Mouse (Mus musculus) lung, postnatal 0 days (tissue): ENCODE data around the gene Snrpf. TPM values are rescaled to one million over a fixed set of nuclear protein-coding genes. Genes with fewer than 3 reads are reported as not detected.
A peak's percentile ranks its signal among the peaks of the same experiment; 100 is the strongest.
"Not testable (repeated sequence)": the region's sequence is repeated elsewhere in the genome, so short reads cannot be mapped to it uniquely, and the experiment has no call there.

Source experiments
- ATAC-seq: fragments of 200-750 bp; cut with Nextera tagmentation; 2 replicates; pipeline ENCODE4 v1.8.0; 2017; ENCODE audit warnings: moderate library complexity
- DNase-seq: peaks from one replicate; pipeline ENCODE4 v3.0.0-alpha.2; 2016; ENCODE audit warnings: low spot score
- H3K27ac ChIP-seq: fragments of 300-500 bp; sonication (generic); 2 replicates; pipeline ENCODE4 v1.5.1; 2014; ENCODE audit warnings: antibody characterized with exemption, mild to moderate bottlenecking, low read length, mixed read lengths
- H3K27me3 ChIP-seq: fragments of 300-500 bp; sonication (generic); replicated peaks from 2 replicates; pipeline ENCODE4 v1.6.1; 2014; ENCODE audit warnings: low read length, mixed read lengths; ENCODE audit not compliant: insufficient read depth
- H3K36me3 ChIP-seq: fragments of 300-500 bp; sonication (generic); 2 replicates; pipeline ENCODE4 v1.6.1; 2014; ENCODE audit warnings: low read length, mixed read lengths; ENCODE audit not compliant: insufficient read depth
- H3K4me1 ChIP-seq: fragments of 300-500 bp; sonication (generic); 2 replicates; pipeline ENCODE4 v1.6.1; 2014; ENCODE audit warnings: antibody characterized with exemption, low read depth, low read length, mixed read lengths; ENCODE audit not compliant: insufficient read depth
- H3K4me2 ChIP-seq: fragments of 300-500 bp; sonication (generic); replicated peaks from 2 replicates; pipeline ENCODE4 v1.6.1; 2014; ENCODE audit warnings: low read depth, mild to moderate bottlenecking, low read length, moderate library complexity, mixed read lengths
- H3K4me3 ChIP-seq: fragments of 300-500 bp; sonication (generic); 2 replicates; pipeline ENCODE4 v1.5.1; 2014; ENCODE audit warnings: low read depth, low read length
- H3K9ac ChIP-seq: fragments of 300-500 bp; sonication (generic); replicated peaks from 2 replicates; pipeline ENCODE4 v1.6.1; 2014; ENCODE audit warnings: low read depth, mild to moderate bottlenecking
- H3K9me3 ChIP-seq: fragments of 300-500 bp; sonication (generic); 2 replicates; pipeline ENCODE4 v1.6.1; 2016; ENCODE audit warnings: low read length, mixed read lengths
- CTCF ChIP-seq: IDR thresholded peaks from 2 replicates; pipeline ENCODE4 v1.5.1; 2016; ENCODE audit warnings: antibody characterized with exemption, mild to moderate bottlenecking
- EP300 ChIP-seq: IDR thresholded peaks from 2 replicates; pipeline ENCODE4 v1.6.1; 2016; ENCODE audit warnings: antibody characterized with exemption, mild to moderate bottlenecking, control low read depth
- WGBS: fragments of 180-500 bp; shearing (Covaris S2); extraction: QIAGEN DNeasy Blood & Tissue Kit; methylation state at CpG from one replicate; pipeline ENCODE4 v1.1.7; 2014; 5-methylcytosine and 5-hydroxymethylcytosine counted together
- polyA plus RNA-seq: library from polyadenylated mRNA; unstranded; fragments of >200 nt; fragmentation: Nextera tagmentation; extraction: Ambion mirVana; gene quantifications from 2 replicates; pipeline ENCODE4 v1.2.1, GENCODE M21; 2015

The Snrpf gene
- polyA plus RNA-seq, 1 experiment from 2014 or later, result 58.7 TPM

- TF ChIP-seq CTCF (0 out of 2 replicates have a peak, but pooled peaks have one; percentile 5), EP300 (no peak)
- H3K27ac ChIP-seq, result no peak overlapping the region
- ATAC-seq, result no peak
- H3K4me2 ChIP-seq, result no peak overlapping the region
- DNase-seq, result no peak
- no peaks in the 10 kb centered on the region for H3K9me3 ChIP-seq
- 34% methylated on average over 2 of the region's 2 CpGs for WGBS
- H3K4me3 ChIP-seq, result no peak overlapping the region
- H3K36me3 ChIP-seq, result no peaks in the 10 kb centered on the region
- no peaks in the 10 kb centered on the region for H3K4me1 ChIP-seq
- H3K27me3 ChIP-seq, result no peaks in the 10 kb centered on the region
- H3K9ac ChIP-seq, result no peak overlapping the region
Measured at GRCm38 (mm10) chr10:93572209-93572608, 17.3 kb downstream of the Snrpf start.

- ATAC-seq (no peak), DNase-seq (no peak)
- no peak overlapping the region for H3K4me3 ChIP-seq
- no peaks in the 10 kb centered on the region for H3K4me1 ChIP-seq
- WGBS, result 87% methylated on average over 6 of the region's 6 CpGs
- no peaks in the 10 kb centered on the region for H3K36me3 ChIP-seq
- H3K27ac ChIP-seq, result no peak overlapping the region
- TF ChIP-seq EP300 (no peak), CTCF (no peak)
- H3K4me2 ChIP-seq, result no peak overlapping the region
- no peaks in the 10 kb centered on the region for H3K27me3 ChIP-seq
- no peaks in the 10 kb centered on the region for H3K9me3 ChIP-seq
- no peak overlapping the region for H3K9ac ChIP-seq
Measured at GRCm38 (mm10) chr10:93568671-93569070, 20.8 kb downstream of the Snrpf start.

GRCm38 (mm10) chr10:93567841-93568566 is 21.5 kb downstream of the Snrpf start:
- DNase-seq, result no peak
- no peak for ATAC-seq
- 84% methylated on average over 11 of the region's 11 CpGs for WGBS

GRCm38 (mm10) chr10:93567066-93567465 is 22.4 kb downstream of the Snrpf start:
- no peaks in the 10 kb centered on the region for H3K9me3 ChIP-seq
- H3K4me3 ChIP-seq, result no peak overlapping the region
- ATAC-seq, result no peak
- no peak for DNase-seq
- TF ChIP-seq EP300, result no peak
- no peak for TF ChIP-seq CTCF
- no peak overlapping the region for H3K9ac ChIP-seq
- WGBS, result 72% methylated on average over 10 of the region's 10 CpGs
- no peak overlapping the region for H3K4me2 ChIP-seq
- H3K36me3 ChIP-seq, result no peaks in the 10 kb centered on the region
- no peaks in the 10 kb centered on the region for H3K4me1 ChIP-seq
- H3K27me3 ChIP-seq, result no peaks in the 10 kb centered on the region
- H3K27ac ChIP-seq, result no peak overlapping the region

More at GRCm38 (mm10) chr10:93567841-93568566, 21.5 kb downstream of the Snrpf start:
- Histone ChIP-seq H3K4me3 (no peak overlapping the region), H3K4me1 (no peaks in the 10 kb centered on the region), H3K4me2 (no peak overlapping the region), H3K9me3 (no peaks in the 10 kb centered on the region), H3K27me3 (no peaks in the 10 kb centered on the region), H3K27ac (no peak overlapping the region), H3K36me3 (no peaks in the 10 kb centered on the region), H3K9ac (no peak overlapping the region)
- TF ChIP-seq CTCF (peak; percentile 16; the same call in 1 of the 2 replicates), EP300 (no peak)

GRCm38 (mm10) chr10:93564518-93565090 is 24.9 kb downstream of the Snrpf start:
- H3K4me1 ChIP-seq, result no peaks in the 10 kb centered on the region
- H3K27me3 ChIP-seq, result no peaks in the 10 kb centered on the region
- H3K9me3 ChIP-seq, result no peaks in the 10 kb centered on the region
- WGBS, result 72% methylated on average over 14 of the region's 14 CpGs
- H3K36me3 ChIP-seq, result no peaks in the 10 kb centered on the region
- no peak for TF ChIP-seq CTCF
- TF ChIP-seq EP300, result no peak
- DNase-seq (no peak), ATAC-seq (no peak)
- H3K4me2 ChIP-seq, result no peak overlapping the region
- H3K4me3 ChIP-seq, result no peak overlapping the region
- H3K27ac ChIP-seq, result no peak overlapping the region
- H3K9ac ChIP-seq, result no peak overlapping the region

- no peak for TF ChIP-seq EP300
- no peak for TF ChIP-seq CTCF
- no peak overlapping the region for H3K4me2 ChIP-seq
- H3K4me1 ChIP-seq, result no peaks in the 10 kb centered on the region
- no peaks in the 10 kb centered on the region for H3K36me3 ChIP-seq
- DNase-seq (no peak), ATAC-seq (no peak)
- H3K27me3 ChIP-seq, result no peaks in the 10 kb centered on the region
- no peak overlapping the region for H3K27ac ChIP-seq
- H3K9ac ChIP-seq, result no peak overlapping the region
- no peaks in the 10 kb centered on the region for H3K9me3 ChIP-seq
- WGBS, result 57% methylated on average over 9 of the region's 9 CpGs
- H3K4me3 ChIP-seq, result no peak overlapping the region
Measured at GRCm38 (mm10) chr10:93559786-93560185, 29.7 kb downstream of the Snrpf start.

GRCm38 (mm10) chr10:93557971-93558370 is 31.5 kb downstream of the Snrpf start:
- not testable (repeated sequence) for DNase-seq, H3K4me3 ChIP-seq, ATAC-seq, H3K27ac ChIP-seq, H3K9ac ChIP-seq, H3K4me2 ChIP-seq, H3K27me3 ChIP-seq, H3K9me3 ChIP-seq, H3K36me3 ChIP-seq, H3K4me1 ChIP-seq
- 63% methylated on average over 2 of the region's 2 CpGs for WGBS
